Mouse (Mus musculus) embryo, embryonic 11 days (tissue): ENCODE measurements around the gene Apol7a.

Experiments used
- DNase-seq: peaks from one replicate; pipeline ENCODE4 v3.0.0-alpha.2; 2015

Gene Apol7a

DNA sequence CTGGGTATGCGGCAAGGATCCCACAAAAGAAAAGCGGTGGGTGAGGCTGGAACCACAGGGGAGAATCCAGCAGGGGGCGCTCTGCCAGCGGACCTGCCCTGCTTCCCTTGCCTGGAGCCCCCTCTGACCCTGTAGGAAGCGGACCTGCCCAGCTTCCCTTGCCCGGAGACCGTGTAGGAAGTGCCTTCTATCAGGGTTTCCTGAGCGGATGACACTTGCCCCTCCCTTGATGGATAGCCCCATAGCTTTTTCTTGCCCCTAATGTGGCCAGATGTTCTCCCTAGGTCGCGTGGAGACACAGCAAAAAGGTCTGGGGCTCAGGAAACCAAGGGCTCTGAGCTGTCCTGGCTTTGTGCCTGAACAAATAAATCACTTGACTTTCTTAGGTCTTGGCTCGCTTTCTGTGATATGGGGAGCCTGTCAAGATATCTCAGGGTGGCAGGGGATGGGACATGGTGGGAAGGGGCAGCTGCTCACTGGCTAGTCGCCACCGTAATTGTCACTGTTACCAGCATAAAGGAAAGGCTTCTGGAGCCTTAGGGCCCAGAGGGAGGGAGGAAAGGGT is 55.3 kb downstream of the Apol7a start:
- DNase-seq: peak; percentile 88

DNA sequence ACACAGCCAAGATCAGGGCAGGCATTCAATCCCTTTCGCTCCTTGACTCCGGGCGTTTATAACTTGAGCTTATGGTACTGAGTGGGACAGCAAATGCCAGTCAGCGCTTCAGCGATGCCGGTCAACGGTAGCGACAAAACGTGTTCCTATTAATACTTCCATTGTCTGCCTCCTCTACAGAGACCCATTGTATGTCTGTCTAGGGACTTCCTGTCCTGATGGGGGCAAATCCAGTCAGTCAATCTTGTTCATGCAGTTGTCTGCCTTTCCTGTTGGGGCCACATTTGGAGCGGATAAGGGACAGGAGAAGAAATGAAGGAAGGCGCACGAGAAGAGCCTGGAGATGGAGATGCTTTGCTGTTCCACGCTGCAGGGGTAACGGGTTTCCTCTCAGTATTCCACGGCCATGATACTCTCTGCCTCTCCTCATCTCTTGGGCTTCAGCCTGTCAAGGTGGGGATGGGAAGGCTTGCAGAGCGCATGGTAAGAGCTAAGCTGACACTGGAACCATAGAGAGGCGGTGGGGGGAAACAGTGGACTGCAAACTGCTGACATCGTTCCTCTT is 55.9 kb downstream of the Apol7a start:
- DNase-seq: no peak

DNA sequence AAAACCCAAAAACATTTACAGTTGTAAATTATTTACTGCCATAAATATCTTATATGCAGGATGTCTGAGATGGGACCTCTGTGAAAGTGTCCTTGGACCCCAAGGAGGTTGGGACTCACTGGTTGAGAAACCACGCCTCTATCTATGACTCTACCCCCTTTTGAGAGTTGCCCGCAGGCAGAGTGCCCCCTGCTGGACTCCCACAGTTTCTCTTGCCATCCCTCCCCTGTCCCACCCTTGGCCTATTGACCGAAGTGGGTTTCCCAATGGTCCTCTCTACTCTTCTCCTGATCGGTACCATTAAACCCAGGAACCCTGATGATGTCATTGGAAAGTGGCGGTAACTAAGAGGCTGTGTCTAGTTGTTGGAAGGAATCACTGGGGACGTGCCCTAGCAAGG is 56.9 kb downstream of the Apol7a start:
- no peak for DNase-seq

DNA sequence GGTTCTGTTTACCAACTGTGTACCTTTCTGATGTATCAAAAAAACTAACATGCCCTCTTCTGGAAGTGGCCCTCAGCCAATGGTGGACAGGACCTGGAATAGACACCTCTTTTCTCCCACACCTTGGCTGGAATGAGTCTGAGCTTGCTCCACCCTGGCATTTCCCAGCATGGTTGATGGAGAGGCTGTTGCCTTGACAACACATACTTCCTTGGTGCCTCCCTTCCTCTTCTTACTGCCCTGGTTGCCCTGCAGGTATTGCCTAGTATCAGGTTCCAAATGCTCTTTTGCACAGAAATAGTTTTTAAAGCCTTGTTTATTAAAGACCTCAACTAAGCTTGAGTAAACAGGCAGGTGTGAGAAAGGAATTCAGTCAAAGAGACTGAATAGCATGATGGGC is 58.3 kb downstream of the Apol7a start:
- no peak for DNase-seq

DNA sequence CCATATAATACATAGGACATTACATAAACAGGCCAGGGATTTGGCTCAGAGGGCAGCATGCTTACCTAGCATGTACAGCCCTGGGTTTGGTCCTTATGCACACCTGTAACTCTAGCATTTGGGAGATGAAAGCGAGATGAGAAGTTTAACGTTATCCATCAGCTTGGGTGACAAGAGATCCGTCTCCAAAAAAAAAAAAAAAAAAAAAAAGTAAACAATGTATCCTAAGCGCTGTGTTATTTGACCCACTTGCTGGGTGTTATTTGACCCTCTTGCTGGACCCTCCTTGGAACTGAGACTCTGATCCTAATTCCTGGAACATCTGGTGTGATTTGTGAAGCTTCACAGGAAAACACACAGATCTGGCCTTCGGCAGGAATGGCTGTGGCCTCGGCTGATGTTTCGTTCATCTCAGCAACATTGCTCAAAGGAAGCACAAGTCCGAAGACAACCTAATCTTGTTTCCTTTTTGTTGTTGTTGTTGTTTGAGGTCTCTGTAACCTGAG is 59.9 kb downstream of the Apol7a start:
- no peak for DNase-seq

DNA sequence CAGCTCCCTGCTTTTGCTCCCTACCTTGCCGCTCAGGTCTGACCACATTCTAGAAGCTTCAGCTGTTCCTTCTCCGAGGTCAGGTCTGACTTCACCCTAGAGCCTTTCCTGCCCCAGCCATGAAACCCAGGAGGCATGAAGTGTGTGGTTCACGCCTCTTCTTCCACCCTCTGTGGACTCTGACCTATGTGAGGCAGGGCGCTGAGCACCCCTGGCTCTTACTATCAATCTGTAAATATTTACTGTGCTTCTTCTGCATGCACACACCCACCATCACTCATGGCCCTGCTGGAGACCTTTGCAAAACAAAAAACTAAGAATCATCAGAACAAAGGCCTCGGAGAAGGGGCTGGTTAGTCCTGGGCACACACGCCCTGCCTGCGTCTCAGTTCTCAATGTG is 60.5 kb downstream of the Apol7a start:
- DNase-seq: no peak
